Mouse (Mus musculus) thymus, adult 2 months (tissue): ENCODE measurements at regions not wholly inside any gene's neighbourhood (a gene's known extent, or its start where the extent isn't known, plus 50 kb on each side); places are given as distances from the start of the nearest gene placed in this dataset.

ENCODE experiments used
- DNase-seq: peaks from one replicate; pipeline ENCODE4 v3.0.0; 2021
- H3K27ac ChIP-seq: fragments of 200-500 bp; 2 replicates; pipeline ENCODE4 v1.5.1; 2012; ENCODE audit warnings: low read length, control low read depth; ENCODE audit not compliant: control insufficient read depth, insufficient read depth
- H3K27me3 ChIP-seq: fragments of 200-500 bp; 2 replicates; pipeline ENCODE4 v1.6.1; 2012; ENCODE audit warnings: mild to moderate bottlenecking, low read length, moderate library complexity, mixed read lengths; ENCODE audit not compliant: control insufficient read depth, insufficient read depth
- H3K36me3 ChIP-seq: fragments of 200-500 bp; 2 replicates; pipeline ENCODE4 v1.6.1; 2012; ENCODE audit warnings: mild to moderate bottlenecking, low read length, moderate library complexity; ENCODE audit not compliant: control insufficient read depth, insufficient read depth
- H3K4me1 ChIP-seq: fragments of 200-500 bp; replicated peaks from 2 replicates; pipeline ENCODE4 v1.6.1; 2012; ENCODE audit warnings: low read length; ENCODE audit not compliant: control insufficient read depth, insufficient read depth
- H3K4me3 ChIP-seq: fragments of 200-500 bp; 2 replicates; pipeline ENCODE4 v1.5.1; 2012; ENCODE audit warnings: mild to moderate bottlenecking, low read length, control low read depth, moderate library complexity; ENCODE audit not compliant: control insufficient read depth, insufficient read depth
- CTCF ChIP-seq: fragments of 200-500 bp; IDR thresholded peaks from 2 replicates; pipeline ENCODE4 v1.5.1; 2012; ENCODE audit warnings: mild to moderate bottlenecking, control low read depth, low read length, moderate library complexity, borderline replicate concordance; ENCODE audit not compliant: control insufficient read depth, poor library complexity, insufficient read depth; ENCODE audit errors: extremely low read depth
- POLR2A ChIP-seq: fragments of 200-500 bp; IDR thresholded peaks from 2 replicates; pipeline ENCODE4 v1.6.1; 2012; ENCODE audit warnings: mild to moderate bottlenecking, low read length, control low read depth, moderate library complexity; ENCODE audit not compliant: control insufficient read depth, poor library complexity, insufficient read depth; ENCODE audit errors: extremely low read depth
- WGBS: fragments of 180-500 bp; shearing (Covaris S2); methylation state at CpG from one replicate; pipeline ENCODE4 v1.1.7; 2018; 5-methylcytosine and 5-hydroxymethylcytosine counted together

DNA sequence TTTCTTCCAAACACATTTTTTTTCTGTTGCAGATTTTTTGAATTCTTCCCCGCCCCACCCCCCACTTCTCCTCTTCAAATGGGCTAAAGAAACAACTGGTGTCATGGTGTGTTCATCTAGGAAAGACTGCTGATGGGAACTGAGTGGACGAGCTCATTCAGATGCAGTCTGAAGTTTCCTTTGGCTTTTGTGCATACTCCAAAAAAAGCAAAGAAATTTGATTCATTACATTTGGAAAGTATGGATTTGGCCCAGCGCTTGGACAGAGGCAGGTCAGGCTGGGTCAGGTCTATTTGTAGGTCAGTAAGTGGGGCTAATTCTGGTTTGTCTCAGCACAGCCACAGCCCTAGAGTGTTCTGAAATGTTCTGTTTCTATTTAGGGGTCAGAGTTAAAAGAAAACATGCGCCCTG, 477.9 kb upstream of the Nox3 start:
- TF ChIP-seq POLR2A = no peak
- no peak for TF ChIP-seq CTCF
- Histone ChIP-seq H3K4me3 (no peak overlapping the region), H3K36me3 (no peaks in the 10 kb centered on the region), H3K4me1 (no peaks in the 10 kb centered on the region), H3K27ac (no peak overlapping the region), H3K27me3 (no peaks in the 10 kb centered on the region)
- no peak for DNase-seq
- 91% methylated on average over 4 of the region's 4 CpGs for whole genome bisulfite sequencing

DNA sequence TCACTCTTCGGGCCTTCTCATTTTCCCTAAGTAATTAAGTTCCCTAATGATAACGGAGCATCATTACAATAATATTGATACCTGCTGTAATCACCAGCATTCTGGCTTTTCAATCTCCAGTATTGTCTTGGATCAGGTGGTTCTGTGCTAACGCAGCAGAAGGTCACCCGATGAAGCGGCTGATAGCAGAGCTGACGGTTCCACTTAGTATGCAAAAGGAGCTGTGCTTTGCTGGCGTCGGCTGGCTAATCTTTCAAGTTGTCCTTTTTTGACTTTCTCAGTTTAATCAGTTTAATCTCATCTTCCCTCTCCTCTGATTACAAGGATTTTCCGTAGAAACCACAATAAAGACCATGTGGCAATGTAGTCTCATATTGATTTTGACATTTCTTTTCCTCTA, 478.9 kb upstream of the Nox3 start:
- no peak overlapping the region for H3K27ac ChIP-seq

DNA sequence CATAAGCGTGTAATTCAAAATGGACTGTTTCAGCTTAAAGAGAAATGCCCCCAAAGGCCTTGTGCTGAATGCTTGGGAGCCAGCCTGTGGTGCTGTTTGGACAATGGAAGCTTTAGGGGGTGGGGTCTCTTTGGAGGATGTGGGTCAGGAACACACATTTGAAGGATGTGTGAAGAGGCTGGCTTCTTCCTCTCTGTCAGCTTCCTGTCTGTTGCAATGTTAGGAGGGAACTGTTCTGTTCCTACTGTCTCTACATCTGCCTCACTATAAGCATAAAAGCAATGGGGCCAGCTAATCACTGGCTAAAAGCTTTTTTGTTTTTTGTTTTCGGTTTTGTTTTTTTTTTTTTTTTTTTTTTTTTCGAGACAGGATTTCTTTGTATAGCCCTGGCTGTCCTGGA, 480.5 kb upstream of the Nox3 start:
- TF ChIP-seq CTCF = no peak
- TF ChIP-seq POLR2A = no peak
- H3K36me3 ChIP-seq = no peaks in the 10 kb centered on the region
- WGBS = 85% methylated on average over 3 of the region's 3 CpGs
- H3K4me3 ChIP-seq = no peak overlapping the region
- no peaks in the 10 kb centered on the region for H3K27me3 ChIP-seq
- H3K4me1 ChIP-seq = no peaks in the 10 kb centered on the region
- no peak for DNase-seq
- no peak overlapping the region for H3K27ac ChIP-seq

More for the DNA sequence above, 478.9 kb upstream of the Nox3 start:
- Histone ChIP-seq H3K4me1 (no peaks in the 10 kb centered on the region), H3K36me3 (no peaks in the 10 kb centered on the region), H3K4me3 (no peak overlapping the region), H3K27me3 (no peaks in the 10 kb centered on the region)
- DNase-seq = no peak
- WGBS = 94% methylated on average over 9 of the region's 9 CpGs
- TF ChIP-seq CTCF (no peak), POLR2A (no peak)

DNA sequence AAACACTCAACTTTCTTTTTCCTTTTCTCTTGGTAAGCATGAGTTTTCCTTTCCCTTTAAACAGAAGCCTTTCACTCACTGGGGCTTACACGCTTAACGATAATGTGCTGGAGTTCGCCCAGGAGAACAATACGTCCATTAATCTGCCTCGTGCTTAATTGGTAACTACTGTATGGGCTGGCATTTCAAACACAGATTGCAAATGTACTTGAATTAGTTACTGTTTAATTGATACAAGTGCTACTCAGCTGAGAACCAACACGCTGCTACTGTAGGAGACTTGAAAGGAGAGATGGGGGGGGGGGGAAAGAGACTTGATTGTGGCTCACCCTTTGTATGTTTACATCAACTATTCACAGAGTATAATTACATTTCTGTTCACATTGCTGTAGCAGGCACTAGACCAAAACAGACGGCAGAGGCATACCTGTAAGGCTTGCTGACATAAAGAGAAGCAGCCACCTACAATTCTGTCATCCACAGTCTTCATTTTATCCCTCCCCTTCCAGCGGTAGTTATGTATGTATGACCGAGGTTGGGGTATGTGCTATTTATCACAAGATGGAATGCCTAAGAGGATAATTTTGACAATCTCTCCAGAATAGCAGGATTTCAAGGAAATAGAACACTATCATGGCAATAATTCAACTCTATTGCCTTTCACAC, 481.6 kb upstream of the Nox3 start:
- no peak for TF ChIP-seq CTCF
- TF ChIP-seq POLR2A = no peak
- Histone ChIP-seq H3K4me3 (no peak overlapping the region), H3K36me3 (no peaks in the 10 kb centered on the region), H3K27ac (no peak overlapping the region), H3K4me1 (no peaks in the 10 kb centered on the region), H3K27me3 (no peaks in the 10 kb centered on the region)
- no peak for DNase-seq
- WGBS = 86% methylated on average over 9 of the region's 9 CpGs

DNA sequence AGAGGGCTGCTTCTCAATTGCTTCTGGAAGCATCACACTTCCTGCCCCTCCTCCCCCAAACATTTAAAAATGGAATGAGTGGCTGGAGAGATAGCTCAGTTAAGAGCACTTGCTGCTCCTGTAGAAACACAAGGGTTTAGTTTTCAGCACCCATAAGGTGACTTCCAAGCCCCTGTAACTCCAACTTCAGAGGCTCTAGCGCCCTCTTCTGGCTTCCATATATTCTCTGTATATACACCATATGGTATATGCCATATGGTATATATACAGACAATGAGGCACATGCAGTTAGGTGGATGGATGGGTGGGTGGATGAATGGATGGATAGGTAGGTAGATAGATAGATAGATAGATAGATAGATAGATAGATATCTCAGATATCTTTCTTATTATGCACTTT, 483.2 kb upstream of the Nox3 start:
- H3K27ac ChIP-seq = no peak overlapping the region
- no peaks in the 10 kb centered on the region for H3K27me3 ChIP-seq
- WGBS = 61% methylated on average over 1 of the region's 1 CpGs
- no peak for DNase-seq
- no peak overlapping the region for H3K4me3 ChIP-seq
- no peaks in the 10 kb centered on the region for H3K36me3 ChIP-seq
- H3K4me1 ChIP-seq = no peaks in the 10 kb centered on the region
- TF ChIP-seq CTCF (no peak), POLR2A (no peak)

GRCm38 (mm10) chr17:4182106-4182505, 486.0 kb upstream of the Nox3 start:
- 100% methylated on average over 1 of the region's 1 CpGs for WGBS

GRCm38 (mm10) chr17:4186802-4187201, 490.7 kb upstream of the Nox3 start:
- 86% methylated on average over 9 of the region's 9 CpGs for WGBS
- no peaks in the 10 kb centered on the region for H3K27me3 ChIP-seq
- H3K36me3 ChIP-seq = no peaks in the 10 kb centered on the region
- TF ChIP-seq POLR2A (no peak), CTCF (no peak)
- no peak overlapping the region for H3K27ac ChIP-seq
- no peaks in the 10 kb centered on the region for H3K4me1 ChIP-seq
- no peak overlapping the region for H3K4me3 ChIP-seq
- DNase-seq = no peak

More at GRCm38 (mm10) chr17:4182106-4182505, 486.0 kb upstream of the Nox3 start:
- no peaks in the 10 kb centered on the region for H3K27me3 ChIP-seq
- H3K36me3 ChIP-seq = no peaks in the 10 kb centered on the region
- H3K4me3 ChIP-seq = no peak overlapping the region
- DNase-seq = no peak
- TF ChIP-seq CTCF (no peak), POLR2A (no peak)
- no peak overlapping the region for H3K27ac ChIP-seq
- H3K4me1 ChIP-seq = no peaks in the 10 kb centered on the region
